Mouse (Mus musculus): ENCODE results near the gene Cacna1d. TPM values are rescaled to one million over a fixed set of nuclear protein-coding genes. Genes with fewer than 3 reads are reported as not detected.

Cacna1d gene
- polyA plus RNA-seq, 1 experiment from 2014 or later = 0.89 TPM

DNA sequence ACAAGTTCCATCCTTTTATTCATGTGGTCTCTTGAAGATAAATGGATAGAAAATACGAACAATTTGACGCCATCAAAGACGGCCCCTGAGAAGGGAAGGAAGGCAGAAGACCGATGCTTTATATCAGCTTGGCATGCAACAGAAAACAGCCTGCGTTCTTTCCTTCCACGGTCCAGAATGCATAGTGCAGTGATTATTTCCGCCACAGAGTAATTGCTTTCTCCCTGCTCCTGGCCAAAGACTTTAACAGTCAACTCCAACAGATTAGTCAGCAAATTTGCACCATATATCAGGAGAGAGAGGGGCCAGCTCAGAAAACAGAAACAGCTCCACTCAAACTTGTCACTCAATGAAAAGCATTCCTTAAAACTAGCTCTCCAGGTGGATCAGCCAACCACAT, 71.8 kb downstream of the Cacna1d start:
- 88% methylated on average over 7 of the region's 7 CpGs for WGBS
- H3K4me1 ChIP-seq (ENCODE audit: control insufficient read depth, insufficient read depth, low read length) = no peaks in the 10 kb centered on the region
- H3K4me3 ChIP-seq (ENCODE audit: low read depth, low read length) = no peak overlapping the region
- H3K36me3 ChIP-seq (ENCODE audit: control insufficient read depth, insufficient read depth, low read length) = no peaks in the 10 kb centered on the region
- H3K9ac ChIP-seq (ENCODE audit: low read length) = no peak overlapping the region
- no peak overlapping the region for H3K27ac ChIP-seq (ENCODE audit: low read depth, low read length)
- H3K27me3 ChIP-seq (ENCODE audit: control insufficient read depth, insufficient read depth, low read length) = no peaks in the 10 kb centered on the region
- no peak overlapping the region for H3K4me2 ChIP-seq
- DNase-seq (ENCODE audit: low spot score, missing footprints) = no peak
- ATAC-seq (ENCODE audit: low FRiP score) = no peak
- no peaks in the 10 kb centered on the region for H3K9me3 ChIP-seq (ENCODE audit: control insufficient read depth, low read length)

DNA sequence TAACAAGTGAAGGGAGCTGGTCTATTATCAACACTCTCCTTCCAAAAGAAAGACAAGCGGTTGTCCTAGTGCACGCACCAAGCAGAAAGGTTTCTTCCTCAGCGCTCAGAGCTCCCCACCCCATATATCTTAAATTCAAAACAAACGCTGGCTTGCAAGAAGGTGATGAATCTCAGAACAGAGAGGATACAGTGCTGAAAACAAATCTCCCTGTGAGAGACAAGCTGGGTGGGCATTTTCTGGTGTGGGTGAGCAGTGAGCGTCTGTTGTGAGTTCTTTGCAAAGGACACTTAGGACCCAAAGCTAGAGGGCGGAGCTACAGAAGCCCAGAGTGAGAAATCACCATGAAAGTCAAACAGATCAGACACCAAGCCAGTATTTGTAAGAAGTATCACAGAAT, 72.2 kb downstream of the Cacna1d start:
- no peaks in the 10 kb centered on the region for H3K4me1 ChIP-seq (ENCODE audit: control insufficient read depth, insufficient read depth, low read length)
- no peaks in the 10 kb centered on the region for H3K9me3 ChIP-seq (ENCODE audit: control insufficient read depth, low read length)
- no peak overlapping the region for H3K9ac ChIP-seq (ENCODE audit: low read length)
- no peak overlapping the region for H3K27ac ChIP-seq (ENCODE audit: low read depth, low read length)
- 84% methylated on average over 6 of the region's 6 CpGs for WGBS
- no peaks in the 10 kb centered on the region for H3K27me3 ChIP-seq (ENCODE audit: control insufficient read depth, insufficient read depth, low read length)
- ATAC-seq (ENCODE audit: low FRiP score) = no peak
- H3K4me3 ChIP-seq (ENCODE audit: low read depth, low read length) = no peak overlapping the region
- H3K36me3 ChIP-seq (ENCODE audit: control insufficient read depth, insufficient read depth, low read length) = no peaks in the 10 kb centered on the region
- DNase-seq (ENCODE audit: low spot score, missing footprints) = no peak
- H3K4me2 ChIP-seq = no peak overlapping the region

DNA sequence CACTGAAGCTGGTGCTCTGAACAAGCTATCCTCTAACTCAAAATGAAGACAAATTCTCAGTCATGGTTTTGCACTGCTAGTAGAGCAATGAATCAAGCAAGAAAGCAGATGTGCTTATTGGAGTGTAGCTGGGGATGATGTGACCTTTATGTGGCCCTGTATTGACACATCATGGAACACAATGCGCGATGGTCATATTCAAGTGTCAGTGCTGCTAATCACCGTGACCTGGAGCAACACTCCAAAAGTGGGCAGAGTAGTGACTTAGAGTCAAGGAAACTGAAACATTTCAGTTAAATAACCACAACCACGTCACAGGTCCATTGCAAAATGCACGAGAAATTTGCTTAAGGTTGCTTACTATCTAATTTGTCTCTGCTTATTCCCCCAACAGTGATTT, 75.4 kb downstream of the Cacna1d start:
- Histone ChIP-seq H3K4me2 (no peak overlapping the region), H3K27ac (ENCODE audit: low read depth, low read length) (no peak overlapping the region), H3K4me3 (ENCODE audit: low read depth, low read length) (no peak overlapping the region), H3K9me3 (ENCODE audit: control insufficient read depth, low read length) (no peaks in the 10 kb centered on the region), H3K9ac (ENCODE audit: low read length) (no peak overlapping the region), H3K27me3 (ENCODE audit: control insufficient read depth, insufficient read depth, low read length) (no peaks in the 10 kb centered on the region), H3K36me3 (ENCODE audit: control insufficient read depth, insufficient read depth, low read length) (no peaks in the 10 kb centered on the region), H3K4me1 (ENCODE audit: control insufficient read depth, insufficient read depth, low read length) (no peaks in the 10 kb centered on the region)
- 89% methylated on average over 5 of the region's 5 CpGs for WGBS
- ATAC-seq (ENCODE audit: low FRiP score) = no peak
- DNase-seq (ENCODE audit: low spot score, missing footprints) = no peak

DNA sequence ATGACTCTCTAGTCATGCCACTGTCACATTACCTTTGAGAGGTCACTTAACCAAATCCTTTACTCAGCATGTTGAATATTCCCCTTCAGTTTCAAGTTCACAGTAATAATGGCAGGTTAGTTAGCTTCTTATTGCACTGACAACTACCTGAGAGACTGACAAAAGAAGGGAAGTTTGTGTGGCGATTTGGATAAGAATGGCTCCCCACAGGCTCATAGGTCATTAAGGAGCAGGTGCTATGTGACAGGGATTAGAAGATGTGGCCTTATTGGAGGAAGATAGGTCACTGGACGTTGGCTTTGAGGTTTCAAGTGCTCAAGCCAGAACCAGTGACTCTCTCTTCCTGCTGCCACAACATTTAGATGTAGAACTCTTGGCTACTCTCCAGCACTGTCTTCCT, 77.1 kb downstream of the Cacna1d start:
- ATAC-seq (ENCODE audit: low FRiP score) = no peak
- H3K27ac ChIP-seq (ENCODE audit: low read depth, low read length) = no peak overlapping the region
- 71% methylated on average over 2 of the region's 2 CpGs for WGBS

DNA sequence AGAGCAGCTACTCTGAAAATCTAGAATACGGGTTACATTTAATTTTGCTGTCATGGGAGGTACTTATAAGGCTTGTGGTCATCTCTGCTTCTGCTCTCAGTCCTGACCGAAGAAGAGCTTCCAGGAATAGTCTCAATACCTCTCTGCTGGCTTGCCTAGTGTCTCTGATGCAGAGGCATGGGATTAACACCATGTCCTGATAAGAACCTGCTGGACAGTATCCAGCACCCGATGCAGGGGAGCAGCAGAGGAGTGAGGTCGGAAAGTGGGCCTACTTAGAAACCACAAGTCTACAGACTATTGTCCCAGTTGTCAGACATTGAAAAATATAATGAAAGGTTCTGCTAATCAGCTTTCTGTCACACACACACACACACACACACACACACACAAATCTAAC, 81.9 kb downstream of the Cacna1d start:
- no peaks in the 10 kb centered on the region for H3K4me1 ChIP-seq (ENCODE audit: control insufficient read depth, insufficient read depth, low read length)
- H3K27ac ChIP-seq (ENCODE audit: low read depth, low read length) = no peak overlapping the region
- no peaks in the 10 kb centered on the region for H3K27me3 ChIP-seq (ENCODE audit: control insufficient read depth, insufficient read depth, low read length)
- H3K36me3 ChIP-seq (ENCODE audit: control insufficient read depth, insufficient read depth, low read length) = no peaks in the 10 kb centered on the region
- no peak overlapping the region for H3K4me2 ChIP-seq
- no peak overlapping the region for H3K9ac ChIP-seq (ENCODE audit: low read length)
- 86% methylated on average over 4 of the region's 4 CpGs for WGBS
- H3K9me3 ChIP-seq (ENCODE audit: control insufficient read depth, low read length) = no peaks in the 10 kb centered on the region
- H3K4me3 ChIP-seq (ENCODE audit: low read depth, low read length) = no peak overlapping the region
- ATAC-seq (ENCODE audit: low FRiP score) (no peak), DNase-seq (ENCODE audit: low spot score, missing footprints) (no peak)

More for the DNA sequence above, 77.1 kb downstream of the Cacna1d start:
- Histone ChIP-seq H3K9me3 (ENCODE audit: control insufficient read depth, low read length) (no peaks in the 10 kb centered on the region), H3K36me3 (ENCODE audit: control insufficient read depth, insufficient read depth, low read length) (no peaks in the 10 kb centered on the region), H3K9ac (ENCODE audit: low read length) (no peak overlapping the region), H3K4me1 (ENCODE audit: control insufficient read depth, insufficient read depth, low read length) (no peaks in the 10 kb centered on the region), H3K4me2 (no peak overlapping the region), H3K27me3 (ENCODE audit: control insufficient read depth, insufficient read depth, low read length) (no peaks in the 10 kb centered on the region), H3K4me3 (ENCODE audit: low read depth, low read length) (no peak overlapping the region)
- no peak for DNase-seq (ENCODE audit: low spot score, missing footprints)

DNA sequence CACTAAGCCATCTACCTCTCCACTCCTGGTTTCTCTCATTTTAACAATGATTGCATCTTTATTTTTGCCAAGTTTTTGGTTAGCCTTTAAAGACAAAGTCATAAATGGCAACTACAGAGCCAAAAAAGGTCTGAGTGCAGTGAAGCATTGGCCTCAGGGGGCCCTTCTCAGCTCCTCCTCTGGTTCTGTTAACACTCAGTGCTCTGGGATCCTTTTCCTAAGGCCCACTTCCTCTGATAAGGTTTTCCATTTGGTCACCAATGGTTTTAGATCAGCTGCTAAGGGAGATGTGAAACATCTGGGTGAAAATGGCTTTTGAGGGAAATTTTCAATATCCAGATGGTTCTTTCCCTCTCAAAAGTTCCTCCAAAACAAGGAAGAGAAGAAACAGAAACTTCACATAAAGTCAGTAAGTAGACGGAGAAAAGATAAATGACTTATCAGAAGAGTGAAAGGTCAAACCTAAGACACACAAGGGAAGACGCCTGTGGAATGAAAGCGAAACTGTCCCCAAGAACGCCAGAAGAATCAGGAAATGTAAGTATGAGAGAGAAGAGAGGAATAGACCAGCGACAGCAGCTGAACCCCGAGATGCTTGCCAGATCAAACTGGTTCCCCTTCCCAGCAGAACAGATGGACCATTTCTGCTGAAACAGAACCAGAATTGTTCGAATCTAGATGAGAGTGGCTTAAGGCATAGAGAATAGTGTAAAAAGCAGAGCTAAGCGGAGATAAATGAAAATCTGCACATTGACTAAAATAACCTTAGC, 85.6 kb downstream of the Cacna1d start:
- Histone ChIP-seq H3K4me3 (ENCODE audit: low read depth, low read length) (no peak overlapping the region), H3K9ac (ENCODE audit: low read length) (no peak overlapping the region), H3K4me2 (no peak overlapping the region), H3K27ac (ENCODE audit: low read depth, low read length) (no peak overlapping the region), H3K4me1 (ENCODE audit: control insufficient read depth, insufficient read depth, low read length) (no peaks in the 10 kb centered on the region), H3K27me3 (ENCODE audit: control insufficient read depth, insufficient read depth, low read length) (no peaks in the 10 kb centered on the region), H3K9me3 (ENCODE audit: control insufficient read depth, low read length) (no peaks in the 10 kb centered on the region), H3K36me3 (ENCODE audit: control insufficient read depth, insufficient read depth, low read length) (no peaks in the 10 kb centered on the region)
- no peak for DNase-seq (ENCODE audit: low spot score, missing footprints)
- ATAC-seq (ENCODE audit: low FRiP score) = no peak
- WGBS = 90% methylated on average over 8 of the region's 8 CpGs

DNA sequence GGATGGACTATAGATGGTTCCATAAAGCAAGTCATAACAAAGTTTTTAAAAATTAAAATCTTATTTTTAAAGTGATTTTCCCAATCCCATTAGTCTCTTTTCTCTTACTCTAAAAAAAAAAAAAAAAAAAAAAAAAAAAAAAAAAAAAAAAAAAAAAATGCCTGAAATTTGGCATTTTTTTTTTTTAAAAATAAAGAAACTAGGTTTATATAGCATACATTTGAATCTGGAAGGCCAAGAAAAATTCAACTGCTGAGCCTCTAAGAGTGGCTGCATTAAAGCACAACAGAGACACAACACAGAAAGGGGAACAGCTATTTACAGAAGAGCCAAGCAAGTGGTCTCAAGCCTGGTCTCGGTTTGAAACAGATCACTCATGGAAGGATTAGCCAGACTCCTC, 112.9 kb downstream of the Cacna1d start:
- Histone ChIP-seq H3K9ac (ENCODE audit: low read length) (no peak overlapping the region), H3K27ac (ENCODE audit: low read depth, low read length) (no peak overlapping the region), H3K9me3 (ENCODE audit: control insufficient read depth, low read length) (no peaks in the 10 kb centered on the region), H3K4me1 (ENCODE audit: control insufficient read depth, insufficient read depth, low read length) (no peaks in the 10 kb centered on the region), H3K27me3 (ENCODE audit: control insufficient read depth, insufficient read depth, low read length) (no peaks in the 10 kb centered on the region), H3K36me3 (ENCODE audit: control insufficient read depth, insufficient read depth, low read length) (no peaks in the 10 kb centered on the region), H3K4me3 (ENCODE audit: low read depth, low read length) (no peak overlapping the region), H3K4me2 (no peak overlapping the region)
- DNase-seq (ENCODE audit: low spot score, missing footprints) (no peak), ATAC-seq (ENCODE audit: low FRiP score) (no peak)
- 49% methylated on average over 1 of the region's 1 CpGs for WGBS

DNA sequence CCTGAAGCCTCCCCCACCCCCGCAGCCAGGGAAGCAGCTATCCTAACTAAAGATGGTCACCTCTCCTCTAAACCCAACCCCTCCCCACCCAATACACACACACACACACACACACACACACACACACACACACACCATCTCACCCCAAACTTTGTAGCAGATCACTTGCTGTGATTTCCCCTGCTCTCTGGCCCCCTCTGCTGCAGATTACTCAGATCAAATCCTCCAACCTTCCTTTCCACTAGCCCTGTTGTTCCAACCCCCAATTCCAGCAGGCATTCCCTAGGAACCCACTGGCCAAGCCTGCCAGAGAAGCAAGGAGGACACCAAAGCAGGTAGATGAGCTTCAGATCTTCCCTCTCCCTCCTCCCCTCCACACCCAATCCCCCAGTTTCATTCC, 118.4 kb downstream of the Cacna1d start:
- H3K36me3 ChIP-seq (ENCODE audit: control insufficient read depth, insufficient read depth, low read length) = no peaks in the 10 kb centered on the region
- 19% methylated on average over 1 of the region's 1 CpGs for WGBS
- no peak for ATAC-seq (ENCODE audit: low FRiP score)

DNA sequence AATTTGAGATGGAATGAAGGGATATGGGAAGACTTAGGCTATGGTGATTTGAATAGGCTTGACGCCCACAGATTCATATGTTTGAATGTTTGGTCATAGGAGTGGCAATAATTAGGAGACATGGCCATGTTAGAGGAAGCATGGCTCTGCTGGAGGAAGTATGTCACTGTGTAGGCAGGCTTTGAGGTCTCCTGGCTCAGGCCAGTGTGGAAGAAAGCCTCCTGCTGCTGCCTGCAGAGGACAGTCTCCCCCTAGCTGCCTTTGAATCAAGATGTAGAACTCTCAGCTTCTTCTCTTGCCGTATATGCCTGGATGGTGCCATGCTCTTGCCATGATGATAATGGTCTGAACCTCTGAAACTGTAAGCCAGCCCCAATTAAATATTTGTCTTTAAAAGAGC, 120.2 kb downstream of the Cacna1d start:
- no peaks in the 10 kb centered on the region for H3K4me1 ChIP-seq (ENCODE audit: control insufficient read depth, insufficient read depth, low read length)
- ATAC-seq (ENCODE audit: low FRiP score) (no peak), DNase-seq (ENCODE audit: low spot score, missing footprints) (no peak)
- no peak overlapping the region for H3K4me2 ChIP-seq
- H3K4me3 ChIP-seq (ENCODE audit: low read depth, low read length) = no peak overlapping the region
- H3K27me3 ChIP-seq (ENCODE audit: control insufficient read depth, insufficient read depth, low read length) = no peaks in the 10 kb centered on the region
- H3K9ac ChIP-seq (ENCODE audit: low read length) = no peak overlapping the region
- H3K36me3 ChIP-seq (ENCODE audit: control insufficient read depth, insufficient read depth, low read length) = no peaks in the 10 kb centered on the region
- H3K27ac ChIP-seq (ENCODE audit: low read depth, low read length) = no peak overlapping the region
- 85% methylated on average over 2 of the region's 2 CpGs for WGBS
- no peaks in the 10 kb centered on the region for H3K9me3 ChIP-seq (ENCODE audit: control insufficient read depth, low read length)

More for the DNA sequence above, 118.4 kb downstream of the Cacna1d start:
- no peaks in the 10 kb centered on the region for H3K27me3 ChIP-seq (ENCODE audit: control insufficient read depth, insufficient read depth, low read length)
- no peak overlapping the region for H3K4me3 ChIP-seq (ENCODE audit: low read depth, low read length)
- no peaks in the 10 kb centered on the region for H3K9me3 ChIP-seq (ENCODE audit: control insufficient read depth, low read length)
- no peaks in the 10 kb centered on the region for H3K4me1 ChIP-seq (ENCODE audit: control insufficient read depth, insufficient read depth, low read length)
- no peak overlapping the region for H3K4me2 ChIP-seq
- DNase-seq (ENCODE audit: low spot score, missing footprints) = no peak
- H3K27ac ChIP-seq (ENCODE audit: low read depth, low read length) = no peak overlapping the region
- no peak overlapping the region for H3K9ac ChIP-seq (ENCODE audit: low read length)

All from midbrain, embryonic 11.5 days (tissue).